Mouse (Mus musculus) heart, embryonic 14.5 days (tissue): ENCODE measurements around the gene Orc1. TPM values are rescaled to one million over a fixed set of nuclear protein-coding genes. Genes with fewer than 3 reads are reported as not detected.
A peak's percentile ranks its signal among the peaks of the same experiment; 100 is the strongest.

Source experiments
- ATAC-seq: fragments of 200-750 bp; cut with Nextera tagmentation; 2 replicates; pipeline ENCODE4 v1.8.0; 2017; ENCODE audit warnings: low read depth, moderate TSS enrichment; ENCODE audit not compliant: insufficient number of reproducible peaks, insufficient read depth, low FRiP score
- H3K27ac ChIP-seq, 2 experiments: fragments of 200-500 bp in 1 of 2; fragments of 300-500 bp in 1 of 2; sonication (generic) in 1 of 2; replicated peaks in 1 of 2; 2 replicates each; pipeline ENCODE4 v1.5.1; 2012 to 2014; ENCODE audit warnings: low read depth in 2 of 2, low read length in 2 of 2, control low read depth in 1 of 2, mild to moderate bottlenecking in 1 of 2, mixed read lengths in 1 of 2; ENCODE audit not compliant: control insufficient read depth in 1 of 2, insufficient read depth in 1 of 2
- H3K27me3 ChIP-seq: fragments of 300-500 bp; sonication (generic); 2 replicates; pipeline ENCODE4 v1.6.1; 2014; ENCODE audit warnings: mild to moderate bottlenecking, low read length, control low read depth; ENCODE audit not compliant: control insufficient read depth, insufficient read depth
- H3K36me3 ChIP-seq: fragments of 300-500 bp; sonication (generic); 2 replicates; pipeline ENCODE4 v1.6.1; 2014; ENCODE audit warnings: mild to moderate bottlenecking, control low read depth, low read length, mixed read lengths; ENCODE audit not compliant: control insufficient read depth, insufficient read depth
- H3K4me1 ChIP-seq, 2 experiments: fragments of 200-500 bp in 1 of 2; fragments of 300-500 bp in 1 of 2; sonication (generic) in 1 of 2; 2 replicates each; pipeline ENCODE4 v1.6.1; 2012 to 2014; ENCODE audit warnings: low read length in 2 of 2, control low read depth in 1 of 2, mixed read lengths in 1 of 2; ENCODE audit not compliant: control insufficient read depth in 2 of 2, insufficient read depth in 2 of 2
- H3K4me2 ChIP-seq: fragments of 300-500 bp; sonication (generic); 2 replicates; pipeline ENCODE4 v1.6.1; 2014; ENCODE audit warnings: mild to moderate bottlenecking, low read length
- H3K4me3 ChIP-seq, 2 experiments: fragments of 200-500 bp in 1 of 2; fragments of 300-500 bp in 1 of 2; sonication (generic) in 1 of 2; 2 replicates each; pipeline ENCODE4 v1.5.1; 2012 to 2014; ENCODE audit warnings: low read length in 2 of 2, mild to moderate bottlenecking in 2 of 2, control low read depth in 1 of 2, low read depth in 1 of 2, moderate library complexity in 1 of 2; ENCODE audit not compliant: control insufficient read depth in 1 of 2, insufficient read depth in 1 of 2
- H3K9ac ChIP-seq: fragments of 300-500 bp; sonication (generic); 2 replicates; pipeline ENCODE4 v1.6.1; 2014; ENCODE audit warnings: mild to moderate bottlenecking, low read length
- H3K9me3 ChIP-seq: fragments of 300-500 bp; sonication (generic); 2 replicates; pipeline ENCODE4 v1.6.1; 2016; ENCODE audit warnings: low read length, control low read depth; ENCODE audit not compliant: control insufficient read depth
- WGBS: fragments of 180-500 bp; shearing (Covaris S2); extraction: QIAGEN DNeasy Blood & Tissue Kit; methylation state at CpG from one replicate; pipeline ENCODE4 v1.1.7; 2014; 5-methylcytosine and 5-hydroxymethylcytosine counted together
- polyA plus RNA-seq: library from polyadenylated mRNA; unstranded; fragments of >200 nt; fragmentation: Nextera tagmentation; extraction: Ambion mirVana; gene quantifications from 2 replicates; pipeline ENCODE4 v1.2.1, GENCODE M21; 2014

Orc1 gene
- polyA plus RNA-seq, 1 experiment from 2014 or later, result 3.4 TPM

DNA sequence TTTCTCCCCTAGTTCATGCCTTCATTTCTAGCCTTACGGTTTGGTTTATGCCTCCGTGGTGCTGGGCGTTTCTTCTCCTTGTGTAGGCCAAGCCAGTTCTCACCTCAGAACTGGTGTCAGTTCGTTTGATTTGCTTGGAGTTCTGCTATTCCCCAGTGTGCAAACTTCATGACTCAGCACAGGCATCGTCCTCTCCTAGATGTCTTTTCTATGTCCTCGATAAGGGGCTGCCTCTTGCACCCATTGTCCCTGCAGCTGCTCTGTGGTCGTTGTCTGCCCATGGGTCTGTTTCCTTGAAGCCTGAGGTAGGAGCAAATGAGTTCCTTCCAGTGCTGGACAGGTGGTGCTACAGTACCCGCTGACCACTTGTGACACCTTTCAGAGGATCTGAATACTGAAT is 41.3 kb downstream of the Orc1 start:
- ATAC-seq, result no peak
- peak overlapping the region; percentile 67 to 83 for H3K4me3 ChIP-seq
- 12% methylated on average over 8 of the region's 8 CpGs for WGBS
- H3K9me3 ChIP-seq, result no peaks in the 10 kb centered on the region
- peaks cover 24% of the 10 kb centered on the region for H3K36me3 ChIP-seq
- H3K4me1 ChIP-seq, result peaks cover 7 to 15% of the 10 kb centered on the region in 2 experiments
- H3K9ac ChIP-seq, result peak overlapping the region; percentile 92
- peak overlapping the region; percentile 88 for H3K4me2 ChIP-seq
- H3K27ac ChIP-seq, result peak overlapping the region; percentile 60 to 78
- H3K27me3 ChIP-seq, result no peaks in the 10 kb centered on the region

DNA sequence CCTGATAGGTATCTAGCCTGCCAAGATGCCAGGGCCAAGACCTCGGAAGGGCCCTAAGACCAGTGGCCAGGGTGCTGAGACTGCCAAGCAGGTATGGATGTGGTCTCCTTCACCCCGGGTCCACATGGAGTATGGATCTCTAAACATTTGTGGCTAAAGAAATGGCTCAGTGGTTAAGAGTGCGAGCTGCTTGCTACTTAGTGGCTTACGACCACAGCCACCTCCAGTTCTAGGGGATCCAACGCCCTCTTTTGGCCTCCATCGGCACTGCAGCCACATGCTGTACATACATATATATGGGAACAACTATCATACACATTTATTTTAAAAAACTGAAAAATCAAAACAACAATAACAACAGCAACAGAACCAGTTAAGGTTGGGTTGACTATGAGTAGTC is 42.3 kb downstream of the Orc1 start:
- H3K4me3 ChIP-seq, result no peak overlapping the region
- H3K27me3 ChIP-seq, result no peaks in the 10 kb centered on the region
- H3K9ac ChIP-seq, result no peak overlapping the region
- H3K9me3 ChIP-seq, result no peaks in the 10 kb centered on the region
- WGBS, result 91% methylated on average over 6 of the region's 6 CpGs
- H3K36me3 ChIP-seq, result peaks cover 33% of the 10 kb centered on the region
- ATAC-seq, result no peak
- no peak overlapping the region for H3K4me2 ChIP-seq
- H3K27ac ChIP-seq, result no peak overlapping the region
- H3K4me1 ChIP-seq, result peaks cover 7 to 15% of the 10 kb centered on the region in 2 experiments

DNA sequence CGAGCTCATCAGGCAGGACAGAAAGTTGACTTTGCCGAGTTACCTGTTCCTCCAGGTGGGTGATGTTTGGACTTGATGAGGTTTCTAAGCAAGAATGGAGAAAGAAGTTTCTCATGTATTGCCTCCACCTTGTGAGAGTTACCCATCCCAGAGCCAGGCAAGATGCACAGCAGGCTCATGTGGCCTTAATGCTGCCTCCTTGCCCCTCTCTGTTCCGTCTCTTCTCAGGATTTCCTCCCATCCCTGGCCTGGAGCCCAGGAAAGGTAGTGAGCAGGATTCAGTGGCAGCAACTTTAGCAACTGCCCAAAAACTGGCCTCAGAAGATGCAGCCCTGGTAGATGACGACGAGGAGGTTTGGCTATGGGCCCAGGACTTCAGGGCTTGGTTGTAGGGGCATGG is 47.8 kb downstream of the Orc1 start:
- H3K9me3 ChIP-seq, result no peaks in the 10 kb centered on the region
- H3K9ac ChIP-seq, result no peak overlapping the region
- H3K4me1 ChIP-seq, result no peaks in the 10 kb centered on the region
- H3K27me3 ChIP-seq, result no peaks in the 10 kb centered on the region
- WGBS, result 68% methylated on average over 5 of the region's 5 CpGs
- H3K36me3 ChIP-seq, result peaks cover 88% of the 10 kb centered on the region
- ATAC-seq, result no peak
- H3K4me2 ChIP-seq, result no peak overlapping the region
- H3K4me3 ChIP-seq, result no peak overlapping the region
- H3K27ac ChIP-seq, result no peak overlapping the region

DNA sequence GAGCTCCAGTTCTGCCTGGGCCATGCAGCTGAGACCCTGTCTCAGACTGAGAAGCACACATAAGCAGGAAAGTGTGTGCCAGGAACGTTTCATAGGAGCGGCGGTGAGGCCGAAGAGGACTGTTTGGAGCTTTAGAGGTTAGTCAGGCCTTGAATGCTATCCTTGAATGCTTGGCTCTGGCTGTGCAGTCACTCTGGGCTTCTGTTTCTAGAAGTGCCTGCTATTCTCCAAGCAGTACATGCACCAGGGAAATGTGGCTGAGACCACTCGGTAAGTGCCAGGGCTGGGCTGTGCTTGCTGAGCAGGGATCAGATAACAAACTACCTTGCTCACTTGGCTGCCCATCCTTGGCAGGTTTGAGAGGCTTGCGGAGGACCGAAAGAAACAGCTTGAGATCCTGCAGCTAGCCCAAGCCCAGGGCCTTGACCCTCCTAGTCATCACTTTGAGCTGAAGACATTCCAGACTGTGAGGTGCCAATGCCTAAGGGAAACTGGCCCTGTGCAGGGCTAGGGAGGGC is 50.2 kb downstream of the Orc1 start:
- H3K27me3 ChIP-seq, result no peaks in the 10 kb centered on the region
- WGBS, result 90% methylated on average over 7 of the region's 7 CpGs
- H3K36me3 ChIP-seq, result peaks cover 96% of the 10 kb centered on the region

DNA sequence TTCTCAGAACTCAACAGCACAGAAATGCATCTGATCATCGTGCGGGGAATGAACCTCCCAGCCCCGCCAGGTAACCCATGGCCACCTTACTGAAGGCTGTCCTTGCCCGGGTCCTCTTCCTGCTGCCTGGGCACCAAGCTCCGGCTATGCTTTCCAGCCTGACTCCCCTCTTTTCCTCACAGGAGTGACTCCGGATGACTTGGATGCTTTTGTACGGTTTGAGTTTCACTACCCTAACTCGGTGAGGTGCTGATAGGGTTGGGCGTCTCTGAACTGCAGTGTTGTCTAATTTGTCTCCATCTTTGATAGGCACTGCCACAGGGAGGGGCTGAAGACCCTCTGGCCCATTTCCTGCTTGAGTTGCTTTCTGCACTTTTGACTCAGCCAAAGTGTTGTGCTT is 50.9 kb downstream of the Orc1 start:
- Histone ChIP-seq H3K4me1 (no peaks in the 10 kb centered on the region), H3K9me3 (no peaks in the 10 kb centered on the region), H3K9ac (no peak overlapping the region), H3K27ac (no peak overlapping the region), H3K4me3 (no peak overlapping the region), H3K4me2 (no peak overlapping the region), H3K36me3 (peaks cover 96% of the 10 kb centered on the region), H3K27me3 (no peaks in the 10 kb centered on the region)
- no peak for ATAC-seq
- 88% methylated on average over 9 of the region's 9 CpGs for WGBS

More for the DNA sequence above, 50.2 kb downstream of the Orc1 start:
- no peaks in the 10 kb centered on the region for H3K9me3 ChIP-seq
- no peak overlapping the region for H3K4me3 ChIP-seq
- H3K4me1 ChIP-seq, result no peaks in the 10 kb centered on the region
- no peak overlapping the region for H3K9ac ChIP-seq
- no peak for ATAC-seq
- no peak overlapping the region for H3K27ac ChIP-seq
- no peak overlapping the region for H3K4me2 ChIP-seq

DNA sequence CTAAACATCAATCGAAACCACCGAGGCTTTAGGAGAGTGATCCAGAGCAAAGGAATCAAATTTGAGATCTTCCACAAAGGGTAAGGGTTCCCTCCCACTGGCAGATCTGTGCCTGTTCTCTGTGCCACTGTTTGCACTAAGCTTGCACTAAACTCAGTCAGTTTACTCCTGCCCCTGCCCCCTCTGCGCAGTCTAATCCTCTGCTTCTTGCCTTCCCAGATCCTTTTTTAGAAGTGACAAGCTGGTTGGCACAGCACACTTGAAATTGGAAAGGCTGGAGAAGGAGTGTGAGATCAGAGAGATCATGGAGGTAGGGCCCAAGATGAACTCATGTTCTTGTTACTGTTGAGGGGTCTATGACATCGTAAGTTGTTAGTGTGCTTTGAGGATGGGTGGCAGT is 52.4 kb downstream of the Orc1 start:
- WGBS, result 92% methylated on average over 4 of the region's 4 CpGs
- no peak for ATAC-seq
- Histone ChIP-seq H3K9ac (no peak overlapping the region), H3K36me3 (peaks cover 94% of the 10 kb centered on the region), H3K4me3 (no peak overlapping the region), H3K27me3 (no peaks in the 10 kb centered on the region), H3K27ac (no peak overlapping the region), H3K4me1 (no peaks in the 10 kb centered on the region), H3K4me2 (no peak overlapping the region), H3K9me3 (no peaks in the 10 kb centered on the region)

DNA sequence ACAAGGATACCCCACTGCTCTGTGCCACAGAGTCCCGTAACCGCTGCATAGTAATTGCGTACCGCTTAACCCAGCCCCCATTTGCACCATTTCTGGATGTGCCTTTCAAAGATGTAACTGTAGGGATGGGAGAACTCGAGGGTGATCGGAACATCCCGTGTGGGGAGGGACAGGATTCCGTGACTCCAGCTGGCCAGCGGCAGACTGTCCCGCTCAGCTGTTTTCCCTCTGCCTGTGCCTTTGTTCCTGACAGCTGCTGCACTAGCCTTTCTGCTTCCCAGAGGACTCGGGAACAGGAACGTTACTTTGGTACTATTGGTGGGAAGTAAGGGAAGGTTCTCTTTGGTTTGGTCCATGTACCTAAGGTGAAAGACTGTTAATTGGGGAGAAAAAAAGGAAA is 54.5 kb downstream of the Orc1 start:
- no peak overlapping the region for H3K4me3 ChIP-seq
- no peak for ATAC-seq
- no peaks in the 10 kb centered on the region for H3K4me1 ChIP-seq
- H3K27me3 ChIP-seq, result no peaks in the 10 kb centered on the region
- 91% methylated on average over 12 of the region's 12 CpGs for WGBS
- H3K4me2 ChIP-seq, result no peak overlapping the region
- H3K36me3 ChIP-seq, result peaks cover 86% of the 10 kb centered on the region
- H3K9me3 ChIP-seq, result no peaks in the 10 kb centered on the region
- H3K27ac ChIP-seq, result no peak overlapping the region
- no peak overlapping the region for H3K9ac ChIP-seq

DNA sequence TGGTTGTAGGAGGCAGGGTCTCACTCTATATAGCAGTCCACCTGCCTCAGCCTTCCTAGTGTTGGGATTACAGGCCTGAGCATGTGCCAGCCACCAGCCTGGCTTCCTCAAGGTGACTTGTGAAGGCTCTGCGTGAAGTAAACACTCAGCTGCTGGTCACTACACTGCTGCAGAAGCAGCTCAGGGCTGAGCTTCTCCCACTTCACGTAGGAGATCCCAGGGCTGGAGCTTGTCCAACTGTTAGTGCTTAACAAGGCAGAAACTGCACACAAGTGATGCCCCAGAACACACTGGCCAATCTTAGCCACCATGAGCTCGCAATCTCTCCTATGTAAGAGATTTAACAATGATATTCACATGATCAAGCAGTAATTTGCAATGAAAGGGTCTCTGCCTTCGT is 55.5 kb downstream of the Orc1 start:
- no peak overlapping the region for H3K4me2 ChIP-seq
- no peaks in the 10 kb centered on the region for H3K4me1 ChIP-seq
- H3K4me3 ChIP-seq, result no peak overlapping the region
- H3K9ac ChIP-seq, result no peak overlapping the region
- H3K36me3 ChIP-seq, result peaks cover 77% of the 10 kb centered on the region
- 77% methylated on average over 4 of the region's 4 CpGs for WGBS
- no peaks in the 10 kb centered on the region for H3K9me3 ChIP-seq
- ATAC-seq, result no peak
- H3K27me3 ChIP-seq, result no peaks in the 10 kb centered on the region
- H3K27ac ChIP-seq, result no peak overlapping the region
